Mouse (Mus musculus): Measurements from ENCODE around the gene Aldh4a1.

DNA sequence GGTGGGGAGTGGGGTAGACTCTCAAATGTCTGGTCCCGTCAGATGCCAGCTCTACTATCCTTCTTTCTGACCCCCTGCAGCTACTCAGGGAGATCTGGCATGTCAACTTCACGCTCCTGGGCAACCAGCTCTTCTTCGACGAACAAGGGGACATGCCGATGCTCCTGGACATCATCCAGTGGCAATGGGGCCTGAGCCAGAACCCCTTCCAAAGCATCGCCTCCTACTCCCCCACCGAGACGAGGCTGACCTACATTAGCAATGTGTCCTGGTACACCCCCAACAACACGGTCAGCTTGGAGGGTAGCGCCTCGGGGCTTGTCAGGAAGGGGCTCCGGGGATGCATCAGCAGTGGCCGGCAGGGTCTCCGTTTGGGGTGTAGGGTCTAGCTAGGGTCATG lies 39.2 kb downstream of the Aldh4a1 start:
- TF ChIP-seq CEBPB (IDR thresholded peaks at IDR 0.05; ENCODE audit: insufficient read depth, poor library complexity, severe bottlenecking) (no peak), TCF12 (IDR thresholded peaks at IDR 0.05; ENCODE audit: insufficient read depth, poor library complexity, severe bottlenecking) (no peak), POLR2A (IDR thresholded peaks at IDR 0.05; ENCODE audit: insufficient read length, low read depth) (no peak), MYOG (IDR thresholded peaks at IDR 0.05; ENCODE audit: control insufficient read depth in 1 of 3, insufficient read depth in 1 of 3, insufficient read length in 2 of 3, low read depth in 2 of 3) (no peak), USF1 (IDR thresholded peaks at IDR 0.05; ENCODE audit: low read depth) (no peak)
